Mouse (Mus musculus) hindbrain, embryonic 16.5 days (tissue): ENCODE results near the gene B3galt1. TPM values are rescaled to one million over a fixed set of nuclear protein-coding genes. Genes with fewer than 3 reads are reported as not detected.

Experiments
- ATAC-seq: fragments of 200-750 bp; cut with Nextera tagmentation; 2 replicates; pipeline ENCODE4 v1.8.0; 2017; ENCODE audit warnings: moderate TSS enrichment, moderate library complexity
- H3K27ac ChIP-seq: fragments of 300-500 bp; sonication (generic); 2 replicates; pipeline ENCODE4 v1.5.1; 2014; ENCODE audit warnings: low read depth, mild to moderate bottlenecking, control low read depth, low read length, moderate library complexity
- H3K27me3 ChIP-seq: fragments of 300-500 bp; sonication (generic); replicated peaks from 2 replicates; pipeline ENCODE4 v1.6.1; 2014; ENCODE audit warnings: low read length; ENCODE audit not compliant: control insufficient read depth, insufficient read depth
- H3K36me3 ChIP-seq: fragments of 300-500 bp; sonication (generic); 2 replicates; pipeline ENCODE4 v1.6.1; 2014; ENCODE audit warnings: mild to moderate bottlenecking, low read length, moderate library complexity, mixed read lengths; ENCODE audit not compliant: control insufficient read depth, insufficient read depth
- H3K4me1 ChIP-seq: fragments of 300-500 bp; sonication (generic); 2 replicates; pipeline ENCODE4 v1.6.1; 2014; ENCODE audit warnings: low read depth, low read length; ENCODE audit not compliant: control insufficient read depth, insufficient read depth
- H3K4me2 ChIP-seq: fragments of 300-500 bp; sonication (generic); 2 replicates; pipeline ENCODE4 v1.6.1; 2014; ENCODE audit warnings: mild to moderate bottlenecking, low read length, control low read depth, moderate library complexity
- H3K4me3 ChIP-seq: fragments of 300-500 bp; sonication (generic); 2 replicates; pipeline ENCODE4 v1.5.1; 2014; ENCODE audit warnings: mild to moderate bottlenecking, low read length, control low read depth, moderate library complexity
- H3K9ac ChIP-seq: fragments of 300-500 bp; sonication (generic); 2 replicates; pipeline ENCODE4 v1.6.1; 2014; ENCODE audit warnings: low read depth, mild to moderate bottlenecking, control low read depth, low read length, moderate library complexity
- H3K9me3 ChIP-seq: fragments of 300-500 bp; sonication (generic); 2 replicates; pipeline ENCODE4 v1.6.1; 2014; ENCODE audit warnings: mild to moderate bottlenecking, low read length, moderate library complexity; ENCODE audit not compliant: control insufficient read depth
- WGBS: fragments of 180-500 bp; shearing (Covaris S2); extraction: QIAGEN DNeasy Blood & Tissue Kit; methylation state at CpG from one replicate; pipeline ENCODE4 v1.1.7; 2014; 5-methylcytosine and 5-hydroxymethylcytosine counted together
- polyA plus RNA-seq: library from polyadenylated mRNA; unstranded; fragments of >200 nt; fragmentation: Nextera tagmentation; extraction: Ambion mirVana; gene quantifications from 2 replicates; pipeline ENCODE4 v1.2.1, GENCODE M21; 2015

The B3galt1 gene
- polyA plus RNA-seq, 1 experiment from 2014 or later, result 56.1 TPM

DNA sequence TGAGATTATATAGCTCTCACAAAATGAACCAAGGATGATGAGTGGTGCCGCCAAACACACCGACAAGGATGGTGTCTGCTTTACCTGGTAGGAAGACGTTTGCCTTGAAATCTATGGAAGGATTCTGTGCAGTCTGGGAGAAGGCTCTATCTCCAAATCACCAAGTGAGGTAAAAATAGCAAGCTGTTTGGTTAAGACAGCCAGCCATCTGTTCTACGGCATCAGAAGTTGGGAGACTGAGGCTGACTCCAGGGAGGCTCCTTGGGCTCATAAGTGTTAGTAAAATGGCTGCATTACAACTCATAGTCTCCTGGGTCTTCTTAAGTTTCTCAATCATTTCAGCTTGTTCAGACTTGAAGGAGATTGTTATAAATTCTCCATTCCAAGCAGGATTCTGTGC is 91.7 kb downstream of the B3galt1 start:
- no peak for ATAC-seq
- no peaks in the 10 kb centered on the region for H3K36me3 ChIP-seq
- 69% methylated on average over 4 of the region's 4 CpGs for WGBS

DNA sequence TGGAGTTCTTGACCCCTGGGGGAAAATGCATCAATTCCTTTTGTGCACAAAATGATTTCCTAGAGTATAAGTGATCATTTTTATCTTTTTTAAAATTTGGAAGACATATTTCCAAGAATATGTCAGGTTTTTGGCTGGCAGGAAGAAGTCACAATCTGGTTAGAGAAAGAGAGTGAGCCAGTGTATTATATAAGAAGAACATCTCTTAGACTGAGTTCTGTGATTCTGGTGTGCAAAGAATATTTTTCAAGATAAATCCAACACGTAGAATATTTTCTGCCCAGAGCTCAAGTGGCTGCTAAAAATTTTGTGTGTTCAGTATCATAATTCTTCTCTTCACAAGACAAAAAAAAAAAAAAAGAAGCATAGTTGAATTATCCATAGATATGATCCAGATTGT is 92.4 kb downstream of the B3galt1 start:
- no peak overlapping the region for H3K9ac ChIP-seq
- no peaks in the 10 kb centered on the region for H3K27me3 ChIP-seq
- H3K27ac ChIP-seq, result no peak overlapping the region
- ATAC-seq, result no peak
- no peaks in the 10 kb centered on the region for H3K4me1 ChIP-seq
- H3K4me3 ChIP-seq, result no peak overlapping the region
- no peaks in the 10 kb centered on the region for H3K9me3 ChIP-seq
- WGBS, result 95% methylated on average over 1 of the region's 1 CpGs
- no peak overlapping the region for H3K4me2 ChIP-seq
- H3K36me3 ChIP-seq, result no peaks in the 10 kb centered on the region

More for the DNA sequence above, 91.7 kb downstream of the B3galt1 start:
- no peaks in the 10 kb centered on the region for H3K4me1 ChIP-seq
- no peaks in the 10 kb centered on the region for H3K27me3 ChIP-seq
- H3K4me2 ChIP-seq, result no peak overlapping the region
- no peak overlapping the region for H3K27ac ChIP-seq
- H3K4me3 ChIP-seq, result no peak overlapping the region
- H3K9ac ChIP-seq, result no peak overlapping the region
- no peaks in the 10 kb centered on the region for H3K9me3 ChIP-seq

DNA sequence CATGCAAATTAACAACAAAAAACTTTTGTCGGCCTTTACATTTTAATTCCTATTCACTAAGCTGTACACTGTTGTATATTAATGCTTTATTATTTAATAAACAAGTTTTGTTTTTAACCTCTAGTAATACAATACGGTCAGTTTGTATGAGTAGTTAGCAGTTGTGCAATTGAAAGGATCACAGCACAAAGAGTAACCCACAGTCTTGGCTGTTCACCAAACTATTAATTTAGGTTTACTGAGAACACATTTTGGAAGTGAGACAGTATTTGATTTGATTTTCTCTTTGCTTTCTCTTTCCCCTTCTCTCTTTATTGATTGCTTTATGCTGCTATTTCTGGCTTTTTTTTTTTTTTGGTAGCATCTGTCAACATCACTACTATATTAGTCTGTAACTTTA is 106.0 kb downstream of the B3galt1 start:
- WGBS, result 84% methylated on average over 2 of the region's 2 CpGs
- H3K4me1 ChIP-seq, result no peaks in the 10 kb centered on the region

DNA sequence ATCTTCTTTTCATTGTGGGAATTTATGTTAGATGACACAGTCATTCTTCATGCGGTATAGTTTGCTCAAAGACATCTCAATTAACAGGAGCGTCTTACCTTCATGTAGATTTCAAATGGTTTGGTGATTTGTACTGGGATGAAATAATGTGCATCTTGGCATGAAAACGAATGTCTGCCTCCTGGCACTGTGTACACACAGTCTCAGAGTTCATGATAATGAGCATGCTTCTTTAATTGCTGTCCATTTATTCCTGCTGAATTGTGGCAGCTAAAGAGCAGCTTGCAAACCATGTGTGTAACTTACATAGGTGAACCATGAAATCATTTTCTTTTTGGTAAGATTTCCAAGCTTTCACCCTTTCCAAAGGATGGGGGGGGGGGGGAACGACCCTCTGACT is 112.0 kb downstream of the B3galt1 start:
- Histone ChIP-seq H3K4me1 (no peaks in the 10 kb centered on the region), H3K27ac (no peak overlapping the region), H3K4me3 (no peak overlapping the region), H3K36me3 (no peaks in the 10 kb centered on the region), H3K4me2 (no peak overlapping the region), H3K9me3 (no peaks in the 10 kb centered on the region), H3K9ac (no peak overlapping the region), H3K27me3 (no peaks in the 10 kb centered on the region)
- no peak for ATAC-seq
- 38% methylated on average over 4 of the region's 4 CpGs for WGBS

More for the DNA sequence above, 106.0 kb downstream of the B3galt1 start:
- H3K9ac ChIP-seq, result no peak overlapping the region
- no peak overlapping the region for H3K4me2 ChIP-seq
- no peak for ATAC-seq
- no peak overlapping the region for H3K4me3 ChIP-seq
- H3K27ac ChIP-seq, result no peak overlapping the region
- no peaks in the 10 kb centered on the region for H3K36me3 ChIP-seq
- H3K27me3 ChIP-seq, result no peaks in the 10 kb centered on the region
- H3K9me3 ChIP-seq, result no peaks in the 10 kb centered on the region

DNA sequence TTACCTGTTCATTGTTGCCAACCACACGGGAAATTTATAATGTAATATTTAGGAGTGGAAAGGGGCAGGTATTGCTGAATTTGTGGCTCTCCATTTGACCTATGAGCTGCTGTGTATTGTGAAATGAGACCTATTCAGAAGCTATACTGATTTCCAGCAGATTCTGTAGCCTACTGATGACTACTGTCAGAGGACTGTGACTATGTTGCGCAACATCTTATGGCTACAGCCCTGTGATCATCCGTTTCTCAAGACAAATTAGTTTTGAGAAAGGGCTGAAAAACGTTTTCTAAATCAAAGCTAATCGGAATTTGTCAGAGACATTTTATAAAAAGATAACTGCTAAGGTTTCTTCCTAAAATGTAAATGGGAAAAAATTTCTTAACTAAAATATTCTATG is 158.6 kb downstream of the B3galt1 start:
- ATAC-seq, result no peak
- Histone ChIP-seq H3K27ac (no peak overlapping the region), H3K9ac (no peak overlapping the region), H3K4me3 (no peak overlapping the region), H3K27me3 (no peaks in the 10 kb centered on the region), H3K4me2 (no peak overlapping the region), H3K4me1 (no peaks in the 10 kb centered on the region), H3K9me3 (no peaks in the 10 kb centered on the region), H3K36me3 (no peaks in the 10 kb centered on the region)
- WGBS, result 85% methylated on average over 5 of the region's 5 CpGs

DNA sequence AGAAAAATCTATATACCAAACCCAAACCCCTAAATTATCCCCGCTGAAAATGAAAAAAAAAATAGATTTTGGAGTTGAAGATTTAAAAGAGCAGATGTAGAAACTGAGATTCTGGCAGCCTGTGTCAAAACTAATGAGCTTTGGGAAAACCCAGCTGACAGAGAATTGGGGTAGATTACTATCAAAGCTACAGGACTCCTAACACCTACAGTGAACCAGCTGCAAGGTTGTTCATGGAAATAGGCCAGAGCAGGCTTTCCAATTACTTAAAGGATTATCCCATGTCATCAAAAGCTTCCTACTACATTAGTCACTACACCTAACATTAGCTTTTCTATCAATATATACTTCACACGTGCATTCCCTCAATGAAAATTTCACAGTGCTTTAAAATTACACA is 165.1 kb downstream of the B3galt1 start:
- peak; percentile 63; the same call in 1 of the 2 replicates for ATAC-seq
- no peaks in the 10 kb centered on the region for H3K9me3 ChIP-seq

DNA sequence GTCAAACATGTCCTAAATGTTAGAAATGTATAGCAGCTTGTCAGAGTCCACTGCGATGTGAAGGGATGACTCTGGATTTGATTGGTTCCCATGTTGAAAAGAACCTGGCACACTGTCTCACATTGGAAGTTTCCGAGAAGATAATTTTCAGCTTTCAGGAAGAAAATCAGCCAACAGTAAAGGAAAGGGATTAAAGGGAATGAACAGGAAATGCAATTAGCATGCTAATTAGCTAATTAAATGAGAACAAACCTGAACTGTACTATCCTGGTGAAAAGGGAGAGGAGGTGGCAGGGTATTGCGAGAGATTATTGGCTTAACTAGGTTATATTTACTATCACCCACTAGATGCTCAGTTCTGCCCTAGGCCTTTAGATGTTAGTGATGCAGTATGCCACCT is 185.9 kb downstream of the B3galt1 start:
- H3K9ac ChIP-seq, result no peak overlapping the region
- no peak for ATAC-seq
- H3K4me1 ChIP-seq, result no peaks in the 10 kb centered on the region
- no peaks in the 10 kb centered on the region for H3K9me3 ChIP-seq
- no peak overlapping the region for H3K4me2 ChIP-seq
- H3K27ac ChIP-seq, result no peak overlapping the region
- no peaks in the 10 kb centered on the region for H3K27me3 ChIP-seq
- 67% methylated on average over 3 of the region's 3 CpGs for WGBS
- H3K4me3 ChIP-seq, result no peak overlapping the region
- H3K36me3 ChIP-seq, result no peaks in the 10 kb centered on the region

More for the DNA sequence above, 165.1 kb downstream of the B3galt1 start:
- no peaks in the 10 kb centered on the region for H3K27me3 ChIP-seq
- no peak overlapping the region for H3K9ac ChIP-seq
- no peak overlapping the region for H3K4me3 ChIP-seq
- 60% methylated on average over 2 of the region's 2 CpGs for WGBS
- no peaks in the 10 kb centered on the region for H3K36me3 ChIP-seq
- no peak overlapping the region for H3K27ac ChIP-seq
- no peaks in the 10 kb centered on the region for H3K4me1 ChIP-seq
- H3K4me2 ChIP-seq, result no peak overlapping the region

DNA sequence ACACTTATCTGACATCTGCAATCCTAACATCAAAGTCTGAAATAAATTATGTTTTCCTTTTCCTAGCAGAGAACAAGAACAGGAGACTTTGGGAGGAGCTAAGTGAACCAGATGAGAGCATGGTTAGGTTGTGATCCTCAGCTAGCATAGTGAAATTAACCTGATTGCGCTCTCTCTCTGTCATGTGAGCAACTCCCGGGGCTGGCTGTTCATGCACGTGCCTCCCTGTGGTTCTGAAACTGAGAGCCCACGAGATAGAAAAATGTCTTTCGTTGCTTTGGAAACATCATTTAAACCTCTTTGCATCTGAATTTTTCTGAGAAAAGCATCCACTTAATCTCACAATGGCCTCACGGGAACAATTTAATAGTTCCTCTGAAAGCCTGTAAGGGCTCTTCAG is 190.8 kb downstream of the B3galt1 start:
- H3K4me2 ChIP-seq, result no peak overlapping the region
- 50% methylated on average over 6 of the region's 6 CpGs for WGBS
- H3K27ac ChIP-seq, result no peak overlapping the region
- H3K9me3 ChIP-seq, result no peaks in the 10 kb centered on the region
- no peak for ATAC-seq
- no peak overlapping the region for H3K4me3 ChIP-seq
- no peaks in the 10 kb centered on the region for H3K36me3 ChIP-seq
- H3K4me1 ChIP-seq, result no peaks in the 10 kb centered on the region
- H3K9ac ChIP-seq, result no peak overlapping the region
- H3K27me3 ChIP-seq, result no peaks in the 10 kb centered on the region

DNA sequence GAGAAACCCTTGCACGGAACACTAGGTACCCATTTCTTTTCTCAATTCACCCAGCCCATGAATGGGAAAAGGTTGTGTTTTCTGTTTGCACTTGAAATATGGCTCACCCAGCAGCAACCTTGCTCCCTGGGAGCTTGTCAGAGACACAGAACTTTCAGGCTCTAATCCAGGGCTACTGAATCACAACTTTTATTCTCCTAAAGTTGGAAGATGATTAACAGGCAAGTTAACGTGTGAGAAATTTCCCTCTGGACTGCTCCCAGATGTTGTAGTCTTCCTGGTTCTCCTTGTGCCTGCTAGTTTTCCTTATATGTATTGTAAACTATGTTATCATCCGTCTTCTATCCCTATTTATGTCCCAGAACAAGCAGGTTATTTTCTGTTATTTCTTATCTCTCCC is 221.9 kb downstream of the B3galt1 start:
- Histone ChIP-seq H3K9me3 (no peaks in the 10 kb centered on the region), H3K4me2 (no peak overlapping the region), H3K27me3 (no peaks in the 10 kb centered on the region), H3K4me3 (no peak overlapping the region), H3K4me1 (no peaks in the 10 kb centered on the region), H3K9ac (no peak overlapping the region), H3K36me3 (no peaks in the 10 kb centered on the region), H3K27ac (no peak overlapping the region)
- 80% methylated on average over 3 of the region's 3 CpGs for WGBS
- no peak for ATAC-seq

DNA sequence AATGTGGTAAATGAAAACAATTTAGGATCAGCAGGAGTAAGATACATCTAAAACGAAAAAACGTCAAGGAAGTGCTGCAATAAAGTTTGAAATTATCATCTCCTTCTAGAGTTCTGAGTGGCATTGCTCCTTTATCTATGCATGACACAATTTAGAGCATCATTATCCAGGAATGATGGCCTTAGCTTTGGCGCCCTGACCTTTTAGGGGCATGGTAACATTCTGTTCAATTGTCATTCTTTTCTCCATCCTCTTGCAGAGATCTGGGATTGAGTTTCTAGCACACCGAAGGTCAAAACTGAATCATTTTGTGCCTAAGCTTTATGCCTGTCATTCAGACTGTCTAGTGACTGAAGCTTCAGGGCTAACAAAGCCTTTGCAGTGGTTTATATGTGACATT is 231.9 kb downstream of the B3galt1 start:
- Histone ChIP-seq H3K9me3 (no peaks in the 10 kb centered on the region), H3K27me3 (no peaks in the 10 kb centered on the region), H3K36me3 (no peaks in the 10 kb centered on the region), H3K4me1 (no peaks in the 10 kb centered on the region), H3K4me3 (no peak overlapping the region), H3K27ac (no peak overlapping the region), H3K4me2 (no peak overlapping the region), H3K9ac (no peak overlapping the region)
- 84% methylated on average over 4 of the region's 4 CpGs for WGBS
- no peak for ATAC-seq
